ENCODE assay signal across 8 mouse cellular contexts in genomic region chr14:103131991-103132390, GRCm38 (mm10). TPM values are rescaled to one million over a fixed set of nuclear protein-coding genes. Genes with fewer than 3 reads are reported as not detected.
DNase-seq lines count a peak whose midpoint lies in the region; ATAC-seq lines count a peak whose summit lies in the region.

No protein-coding gene starts in this region.

- H3K27me3 ChIP-seq in heart, embryonic 12.5 days (replicated peaks) = no peaks in the 10 kb centered on the region
- no peaks in the 10 kb centered on the region for H3K27me3 ChIP-seq in forebrain, embryonic 15.5 days
- no peaks in the 10 kb centered on the region for H3K27me3 ChIP-seq in liver, embryonic 12.5 days (replicated peaks)
- H3K27me3 ChIP-seq in hindbrain, embryonic 16.5 days (replicated peaks; ENCODE audit: control insufficient read depth, insufficient read depth, low read length) = no peaks in the 10 kb centered on the region

- no peak overlapping the region for H3K4me3 ChIP-seq in heart, embryonic 12.5 days
- H3K4me3 ChIP-seq in forebrain, embryonic 15.5 days = no peak overlapping the region
- H3K4me3 ChIP-seq in liver, embryonic 12.5 days = no peak overlapping the region
- H3K4me3 ChIP-seq in hindbrain, embryonic 16.5 days (ENCODE audit: low read length) = no peak overlapping the region

- no peak overlapping the region for H3K9ac ChIP-seq in heart, embryonic 12.5 days
- no peak overlapping the region for H3K9ac ChIP-seq in forebrain, embryonic 15.5 days (replicated peaks)
- no peak overlapping the region for H3K9ac ChIP-seq in liver, embryonic 12.5 days
- H3K9ac ChIP-seq in hindbrain, embryonic 16.5 days (ENCODE audit: low read depth, low read length) = no peak overlapping the region

- no peaks in the 10 kb centered on the region for H3K4me1 ChIP-seq in heart, embryonic 12.5 days (replicated peaks)
- H3K4me1 ChIP-seq in forebrain, embryonic 15.5 days = no peaks in the 10 kb centered on the region
- H3K4me1 ChIP-seq in liver, embryonic 12.5 days = no peaks in the 10 kb centered on the region
- H3K4me1 ChIP-seq in hindbrain, embryonic 16.5 days (ENCODE audit: control insufficient read depth, insufficient read depth, low read depth, low read length) = no peaks in the 10 kb centered on the region

- 79% methylated on average over 2 of the region's 2 CpGs for WGBS in heart, embryonic 12.5 days
- 78% methylated on average over 2 of the region's 2 CpGs for WGBS in forebrain, embryonic 15.5 days
- WGBS in liver, embryonic 12.5 days (ENCODE audit: insufficient replicate concordance) = 65% methylated on average over 2 of the region's 2 CpGs
- WGBS in hindbrain, embryonic 16.5 days = 75% methylated on average over 2 of the region's 2 CpGs

- no peak overlapping the region for H3K27ac ChIP-seq in heart, embryonic 12.5 days (ENCODE audit: poor library complexity, severe bottlenecking)
- no peak overlapping the region for H3K27ac ChIP-seq in forebrain, embryonic 15.5 days (replicated peaks)
- no peak overlapping the region for H3K27ac ChIP-seq in liver, embryonic 12.5 days
- H3K27ac ChIP-seq in hindbrain, embryonic 16.5 days (ENCODE audit: low read depth, low read length) = no peak overlapping the region

- H3K36me3 ChIP-seq in heart, embryonic 12.5 days = peaks cover 54% of the 10 kb centered on the region
- H3K36me3 ChIP-seq in forebrain, embryonic 15.5 days = peaks cover 65% of the 10 kb centered on the region
- peaks cover 70% of the 10 kb centered on the region for H3K36me3 ChIP-seq in liver, embryonic 12.5 days
- peaks cover 31% of the 10 kb centered on the region for H3K36me3 ChIP-seq in hindbrain, embryonic 16.5 days (ENCODE audit: control insufficient read depth, insufficient read depth, low read length)

- ATAC-seq in heart, embryonic 12.5 days (ENCODE audit: insufficient number of reproducible peaks, low FRiP score) = peak; percentile 51; the same call in 1 of the 2 replicates
- ATAC-seq in forebrain, embryonic 15.5 days (replicated peaks) = 0 out of 2 replicates have a peak, but pooled peaks have one; percentile 29
- ATAC-seq in liver, embryonic 12.5 days = peak; percentile 81
- no peak for ATAC-seq in hindbrain, embryonic 16.5 days

- DNase-seq in heart, adult 8-10 months (ENCODE audit: low spot score) = no peak
- DNase-seq in B cell, adult 2 months = peak; percentile 40 to 54
- peak; percentile 25 for DNase-seq in T-cell, adult 2 months (ENCODE audit: low spot score)
- peak; percentile 32 to 70 for DNase-seq in spleen, postnatal 4 days (ENCODE audit: low spot score in 2 of 2)

- no peak overlapping the region for H3K4me2 ChIP-seq in heart, embryonic 12.5 days
- H3K4me2 ChIP-seq in forebrain, embryonic 15.5 days (replicated peaks) = no peak overlapping the region
- H3K4me2 ChIP-seq in liver, embryonic 12.5 days = no peak overlapping the region
- H3K4me2 ChIP-seq in hindbrain, embryonic 16.5 days (ENCODE audit: low read length) = no peak overlapping the region

- no peaks in the 10 kb centered on the region for H3K9me3 ChIP-seq in heart, embryonic 12.5 days (replicated peaks)
- no peaks in the 10 kb centered on the region for H3K9me3 ChIP-seq in forebrain, embryonic 15.5 days
- no peaks in the 10 kb centered on the region for H3K9me3 ChIP-seq in liver, embryonic 12.5 days (replicated peaks)
- H3K9me3 ChIP-seq in hindbrain, embryonic 16.5 days (ENCODE audit: control insufficient read depth, low read length) = no peaks in the 10 kb centered on the region

RNA-seq across cellular contexts. Expression of gene Fbxl3, which starts 32.6 kb away (rescaled TPM):
- 26.5 and 28.3 TPM in 2 replicates for polyA plus RNA-seq in heart, embryonic 12.5 days (2016; fragmentation: Nextera tagmentation; extraction: Ambion mirVana)
- 10 to 100 TPM; 45.0 to 59.5 (median 55.1) TPM for total RNA-seq in heart, adult 8-10 months (2022)
- 25.2 and 30.3 TPM in 2 replicates for polyA plus RNA-seq in forebrain, embryonic 15.5 days (2015; fragmentation: Nextera tagmentation; extraction: Ambion mirVana)
- 14.7 and 16.4 TPM in 2 replicates for polyA plus RNA-seq in liver, embryonic 12.5 days (2016; fragmentation: Nextera tagmentation; extraction: Ambion mirVana)
- polyA plus RNA-seq in hindbrain, embryonic 16.5 days (2015; fragmentation: Nextera tagmentation; extraction: Ambion mirVana) = 18.5 and 21.3 TPM in 2 replicates
